Mouse (Mus musculus): ENCODE data around the gene Rasgrf1. TPM values are rescaled to one million over a fixed set of nuclear protein-coding genes. Genes with fewer than 3 reads are reported as not detected.

The Rasgrf1 gene
- polyA plus RNA-seq, 1 experiment from 2014 or later: 0.27 TPM

- Histone ChIP-seq H3K4me1 (peaks cover 20% of the 10 kb centered on the region), H3K27ac (replicated peaks) (no peak overlapping the region), H3K4me2 (replicated peaks) (peak overlapping the region; percentile 83), H3K9me3 (no peaks in the 10 kb centered on the region), H3K36me3 (no peaks in the 10 kb centered on the region), H3K27me3 (peaks cover 92% of the 10 kb centered on the region), H3K4me3 (peak overlapping the region; percentile 52), H3K9ac (replicated peaks) (no peak overlapping the region)
- ATAC-seq (ENCODE audit: low FRiP score, low read depth): no peak
- under 1% methylated on average over 26 of the region's 26 CpGs for WGBS
These were observed 298 bp downstream of the Rasgrf1 start for GRCm38 (mm10) chr9:89910011-89910400.

- Histone ChIP-seq H3K27me3 (peaks cover 87% of the 10 kb centered on the region), H3K9ac (replicated peaks) (no peak overlapping the region; the same call in 1 of the 2 replicates), H3K4me1 (peaks cover 20% of the 10 kb centered on the region), H3K9me3 (no peaks in the 10 kb centered on the region), H3K4me2 (replicated peaks) (peak overlapping the region; percentile 83), H3K27ac (replicated peaks) (no peak overlapping the region), H3K4me3 (peak overlapping the region; percentile 52), H3K36me3 (no peaks in the 10 kb centered on the region)
- WGBS: 1% methylated on average over 34 of the region's 34 CpGs
- peak; percentile 23 for ATAC-seq (ENCODE audit: low FRiP score, low read depth)
These were observed 1.2 kb downstream of the Rasgrf1 start for GRCm38 (mm10) chr9:89910741-89911444.

- no peak for ATAC-seq (ENCODE audit: low FRiP score, low read depth)
- H3K4me1 ChIP-seq: peaks cover 20% of the 10 kb centered on the region
- no peaks in the 10 kb centered on the region for H3K9me3 ChIP-seq
- no peaks in the 10 kb centered on the region for H3K36me3 ChIP-seq
- H3K27ac ChIP-seq (replicated peaks): no peak overlapping the region
- H3K4me2 ChIP-seq (replicated peaks): no peak overlapping the region
- 68% methylated on average over 5 of the region's 5 CpGs for WGBS
- H3K9ac ChIP-seq (replicated peaks): no peak overlapping the region
- peaks cover 76% of the 10 kb centered on the region for H3K27me3 ChIP-seq
- no peak overlapping the region for H3K4me3 ChIP-seq
These were observed 2.3 kb downstream of the Rasgrf1 start for GRCm38 (mm10) chr9:89911891-89912549.

GRCm38 (mm10) chr9:89913135-89913534 lies 3.4 kb downstream of the Rasgrf1 start:
- no peak overlapping the region for H3K9ac ChIP-seq (replicated peaks)
- H3K27ac ChIP-seq (replicated peaks): no peak overlapping the region
- H3K27me3 ChIP-seq: peaks cover 65% of the 10 kb centered on the region
- H3K4me1 ChIP-seq: peaks cover 20% of the 10 kb centered on the region
- H3K4me3 ChIP-seq: no peak overlapping the region
- no peak for ATAC-seq (ENCODE audit: low FRiP score, low read depth)
- H3K36me3 ChIP-seq: no peaks in the 10 kb centered on the region
- no peak overlapping the region for H3K4me2 ChIP-seq (replicated peaks)
- WGBS: 70% methylated on average over 4 of the region's 4 CpGs
- no peaks in the 10 kb centered on the region for H3K9me3 ChIP-seq

DNA sequence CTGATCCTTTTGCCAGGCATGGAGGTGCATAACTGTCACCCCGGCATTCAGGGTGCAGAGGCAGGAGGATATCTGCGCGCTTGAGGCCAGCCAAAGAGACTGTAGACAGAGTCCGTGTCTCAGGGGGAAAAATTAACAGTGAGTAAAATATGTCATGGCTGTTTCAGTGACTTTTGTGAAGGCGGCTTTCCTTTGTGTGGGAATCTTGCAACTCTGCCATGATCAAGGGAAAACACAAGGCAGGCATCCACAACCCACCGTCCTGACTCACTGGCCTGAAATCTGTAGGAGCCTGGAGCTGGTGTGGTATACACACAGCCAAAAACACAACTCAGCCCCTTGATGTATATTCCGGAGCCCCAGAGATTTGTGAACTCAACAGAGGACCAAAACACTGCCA lies 6.8 kb downstream of the Rasgrf1 start:
- H3K4me1 ChIP-seq: no peaks in the 10 kb centered on the region
- 93% methylated on average over 7 of the region's 7 CpGs for WGBS
- no peak overlapping the region for H3K4me3 ChIP-seq
- H3K27ac ChIP-seq (replicated peaks): no peak overlapping the region
- no peak overlapping the region for H3K4me2 ChIP-seq (replicated peaks)
- H3K36me3 ChIP-seq: no peaks in the 10 kb centered on the region
- no peaks in the 10 kb centered on the region for H3K9me3 ChIP-seq
- H3K9ac ChIP-seq (replicated peaks): no peak overlapping the region
- no peak for ATAC-seq (ENCODE audit: low FRiP score, low read depth)
- peaks cover 31% of the 10 kb centered on the region for H3K27me3 ChIP-seq

- WGBS: 88% methylated on average over 1 of the region's 1 CpGs
- ATAC-seq (ENCODE audit: low FRiP score, low read depth): no peak
- Histone ChIP-seq H3K27me3 (peaks cover 22% of the 10 kb centered on the region), H3K36me3 (no peaks in the 10 kb centered on the region), H3K9me3 (no peaks in the 10 kb centered on the region), H3K4me2 (replicated peaks) (no peak overlapping the region), H3K4me3 (no peak overlapping the region), H3K27ac (replicated peaks) (no peak overlapping the region), H3K4me1 (no peaks in the 10 kb centered on the region), H3K9ac (replicated peaks) (no peak overlapping the region)
These were observed 7.7 kb downstream of the Rasgrf1 start for GRCm38 (mm10) chr9:89917431-89917830.

DNA sequence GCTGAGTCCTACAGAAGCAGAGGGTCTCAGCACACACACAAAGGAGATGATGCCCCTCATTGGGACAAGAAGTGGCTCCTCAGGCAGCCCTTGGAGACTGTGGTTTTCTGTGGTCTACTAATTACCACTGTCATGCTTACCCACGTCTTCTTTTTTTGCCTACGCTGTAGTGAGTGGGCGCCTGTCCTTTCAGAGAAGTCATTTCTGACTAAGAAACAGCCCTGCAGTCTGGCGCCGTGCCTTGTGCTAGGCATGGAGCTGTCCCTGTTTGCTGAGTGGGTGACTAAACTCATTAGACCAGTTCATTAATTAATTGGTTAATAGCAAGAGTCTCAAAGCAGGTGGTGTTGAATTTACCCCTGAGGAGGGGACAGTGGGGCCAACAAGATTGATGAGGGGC lies 9.1 kb downstream of the Rasgrf1 start:
- H3K27me3 ChIP-seq: peaks cover 8% of the 10 kb centered on the region
- no peak overlapping the region for H3K27ac ChIP-seq (replicated peaks)
- ATAC-seq (ENCODE audit: low FRiP score, low read depth): no peak
- H3K4me1 ChIP-seq: no peaks in the 10 kb centered on the region
- no peaks in the 10 kb centered on the region for H3K36me3 ChIP-seq
- H3K9ac ChIP-seq (replicated peaks): no peak overlapping the region
- H3K4me2 ChIP-seq (replicated peaks): no peak overlapping the region
- WGBS: 86% methylated on average over 5 of the region's 5 CpGs
- no peak overlapping the region for H3K4me3 ChIP-seq
- no peaks in the 10 kb centered on the region for H3K9me3 ChIP-seq

DNA sequence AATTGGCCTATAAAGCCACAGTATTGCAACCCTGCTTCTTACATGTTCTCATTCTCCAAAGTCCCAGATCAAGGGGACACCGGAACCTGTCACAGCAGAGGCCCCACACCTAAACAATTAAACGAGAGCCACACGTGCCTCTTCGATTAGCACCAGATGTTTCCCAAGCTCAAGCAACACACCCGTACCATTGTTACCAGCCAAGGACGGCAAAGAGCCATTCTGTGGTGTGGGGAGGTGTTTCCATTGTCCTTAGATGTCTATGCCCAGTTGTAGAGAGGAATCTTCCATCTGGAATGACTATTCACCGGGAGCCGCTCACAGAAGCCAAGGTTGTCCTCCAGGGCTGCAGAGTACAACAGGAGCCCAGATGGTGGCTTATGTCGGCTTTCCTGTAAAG lies 11.4 kb downstream of the Rasgrf1 start:
- H3K27me3 ChIP-seq: no peaks in the 10 kb centered on the region
- ATAC-seq (ENCODE audit: low FRiP score, low read depth): no peak
- H3K36me3 ChIP-seq: no peaks in the 10 kb centered on the region
- H3K4me2 ChIP-seq (replicated peaks): no peak overlapping the region
- WGBS: 78% methylated on average over 9 of the region's 9 CpGs
- no peak overlapping the region for H3K27ac ChIP-seq (replicated peaks)
- no peaks in the 10 kb centered on the region for H3K4me1 ChIP-seq
- H3K9me3 ChIP-seq: no peaks in the 10 kb centered on the region
- H3K4me3 ChIP-seq: no peak overlapping the region
- no peak overlapping the region for H3K9ac ChIP-seq (replicated peaks)

DNA sequence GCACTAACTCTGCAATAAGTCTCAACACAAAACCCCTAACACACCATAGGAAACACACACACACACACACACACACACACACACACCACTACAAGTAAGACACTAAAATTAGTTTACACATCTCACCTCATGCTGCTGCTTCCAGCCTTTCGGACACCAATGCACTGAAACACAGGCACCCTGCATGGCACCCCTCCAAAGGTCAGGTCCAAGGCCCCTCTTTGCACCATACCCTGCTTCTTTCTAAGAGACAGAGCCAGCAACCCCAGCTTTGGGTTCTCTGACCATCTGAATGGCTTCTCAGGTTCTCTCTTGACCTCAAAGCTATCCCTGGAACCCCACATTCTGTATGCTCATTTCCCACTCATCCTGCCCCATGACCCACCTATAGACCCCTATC lies 13.0 kb downstream of the Rasgrf1 start:
- 100% methylated on average over 1 of the region's 1 CpGs for WGBS
- H3K4me2 ChIP-seq (replicated peaks): no peak overlapping the region
- peaks cover 6% of the 10 kb centered on the region; the same call in 1 of the 2 replicates for H3K9me3 ChIP-seq
- no peak overlapping the region for H3K4me3 ChIP-seq
- no peak overlapping the region for H3K27ac ChIP-seq (replicated peaks)
- no peaks in the 10 kb centered on the region for H3K4me1 ChIP-seq
- no peaks in the 10 kb centered on the region for H3K36me3 ChIP-seq
- no peak for ATAC-seq (ENCODE audit: low FRiP score, low read depth)
- H3K27me3 ChIP-seq: no peaks in the 10 kb centered on the region
- H3K9ac ChIP-seq (replicated peaks): no peak overlapping the region

DNA sequence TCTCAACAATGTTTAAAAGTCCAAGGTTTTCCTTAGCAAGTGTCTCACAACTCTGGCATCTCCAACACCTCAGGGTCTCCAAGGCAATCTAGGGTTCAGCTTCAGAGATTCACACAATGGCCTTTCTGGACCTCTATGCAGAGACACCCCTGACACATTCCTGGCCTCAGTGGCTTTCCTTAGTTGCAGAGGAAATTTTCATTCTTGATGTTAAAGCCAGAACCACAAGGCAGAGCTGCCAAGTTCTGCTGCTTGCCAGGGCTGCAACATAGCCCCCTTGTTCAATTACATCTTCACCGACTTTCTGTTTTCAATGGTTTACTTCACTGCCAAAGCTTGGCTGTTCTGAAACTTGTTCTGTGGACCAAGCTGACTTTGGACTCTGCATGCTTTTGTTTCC lies 15.1 kb downstream of the Rasgrf1 start:
- Histone ChIP-seq H3K9me3 (peaks cover 6% of the 10 kb centered on the region; the same call in 1 of the 2 replicates), H3K9ac (replicated peaks) (no peak overlapping the region), H3K4me3 (no peak overlapping the region), H3K27me3 (no peaks in the 10 kb centered on the region), H3K4me1 (no peaks in the 10 kb centered on the region), H3K4me2 (replicated peaks) (no peak overlapping the region), H3K27ac (replicated peaks) (no peak overlapping the region), H3K36me3 (no peaks in the 10 kb centered on the region)
- ATAC-seq (ENCODE audit: low FRiP score, low read depth): no peak
- 100% methylated on average over 1 of the region's 1 CpGs for WGBS

DNA sequence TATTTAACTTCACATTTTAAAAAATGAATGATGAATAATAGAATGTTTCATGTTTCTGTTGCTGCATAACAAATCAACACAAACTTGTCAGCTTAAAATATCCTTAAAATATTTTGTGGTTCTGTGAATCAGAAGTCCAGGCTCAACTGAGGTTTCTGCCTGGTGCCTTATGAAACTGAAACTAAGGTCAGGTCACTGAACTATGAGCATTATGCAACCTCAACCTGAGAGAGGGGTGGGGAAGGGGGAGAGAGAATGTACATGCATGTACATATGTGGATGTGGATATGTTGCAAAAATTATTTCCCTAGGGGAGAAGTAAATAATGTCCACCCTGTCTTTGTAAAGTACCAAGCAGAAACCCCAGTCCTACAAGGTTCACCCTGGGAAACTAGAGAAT lies 18.8 kb downstream of the Rasgrf1 start:
- no peak for ATAC-seq (ENCODE audit: low FRiP score, low read depth)
- H3K4me3 ChIP-seq: no peak overlapping the region
- no peak overlapping the region for H3K4me2 ChIP-seq (replicated peaks)
- no peaks in the 10 kb centered on the region for H3K27me3 ChIP-seq
- H3K27ac ChIP-seq (replicated peaks): no peak overlapping the region
- no peaks in the 10 kb centered on the region for H3K4me1 ChIP-seq
- H3K9me3 ChIP-seq: peaks cover 6% of the 10 kb centered on the region; the same call in 1 of the 2 replicates
- no peak overlapping the region for H3K9ac ChIP-seq (replicated peaks)
- H3K36me3 ChIP-seq: no peaks in the 10 kb centered on the region

DNA sequence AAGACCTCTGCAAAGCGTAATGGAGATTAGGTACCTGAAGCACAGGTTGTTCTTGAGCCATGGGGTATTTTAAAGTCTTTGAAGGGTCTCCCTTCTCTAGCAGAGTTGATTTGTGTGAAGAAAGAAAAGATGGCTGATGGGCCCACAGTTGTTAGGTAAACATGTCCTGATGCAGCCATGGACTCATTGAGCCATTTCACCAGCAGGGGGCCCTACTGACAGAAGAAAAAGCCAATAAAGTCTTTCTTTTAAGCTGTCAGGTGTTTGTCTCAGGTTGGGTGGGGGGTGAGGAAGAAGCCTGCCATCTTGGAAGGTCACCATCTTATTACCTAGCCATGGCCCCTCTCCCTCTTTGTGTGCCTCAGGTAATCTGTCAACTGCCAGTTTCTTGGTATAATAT lies 30.7 kb downstream of the Rasgrf1 start:
- Histone ChIP-seq H3K9me3 (no peaks in the 10 kb centered on the region), H3K27ac (replicated peaks) (no peak overlapping the region), H3K9ac (replicated peaks) (no peak overlapping the region), H3K4me3 (no peak overlapping the region), H3K4me1 (no peaks in the 10 kb centered on the region), H3K36me3 (no peaks in the 10 kb centered on the region), H3K27me3 (no peaks in the 10 kb centered on the region), H3K4me2 (replicated peaks) (no peak overlapping the region)
- ATAC-seq (ENCODE audit: low FRiP score, low read depth): no peak
- WGBS: 77% methylated on average over 1 of the region's 1 CpGs
